Mouse (Mus musculus) CH12.LX (cell line): ENCODE measurements at regions not wholly inside any gene's neighbourhood (a gene's known extent, or its start where the extent isn't known, plus 50 kb on each side); places are given as distances from the start of the nearest gene placed in this dataset.

Experiments
- DNase-seq: peaks from one replicate; pipeline ENCODE4 v3.0.0-alpha.2; 2013; ENCODE audit errors: extremely low read depth
- H3K27ac ChIP-seq: 2 replicates; pipeline ENCODE4 v1.5.1; 2012; ENCODE audit warnings: low read depth, mild to moderate bottlenecking, control low read depth, moderate library complexity; ENCODE audit not compliant: insufficient read depth
- H3K27me3 ChIP-seq: replicated peaks from 2 replicates; pipeline ENCODE3; 2012; ENCODE audit warnings: inconsistent platforms
- H3K36me3 ChIP-seq, 2 experiments: replicated peaks in 1 of 2; 2 replicates each; pipeline versions ENCODE3 to v1.6.1; 2012; ENCODE audit warnings: inconsistent platforms in 1 of 2, low read length in 1 of 2, mild to moderate bottlenecking in 1 of 2, mixed read lengths in 1 of 2, moderate library complexity in 1 of 2; ENCODE audit not compliant: control insufficient read depth in 1 of 2, insufficient read depth in 1 of 2
- H3K4me1 ChIP-seq, 2 experiments: 2 replicates each; pipeline ENCODE4 v1.6.1; 2012; ENCODE audit warnings: inconsistent platforms in 1 of 2, moderate library complexity in 1 of 2; ENCODE audit not compliant: insufficient read depth in 2 of 2, control insufficient read depth in 1 of 2
- H3K4me2 ChIP-seq: 2 replicates; pipeline ENCODE4 v1.6.1; 2012; ENCODE audit warnings: low read depth, mild to moderate bottlenecking, control low read depth; ENCODE audit not compliant: poor library complexity, insufficient read depth, severe bottlenecking
- H3K4me3 ChIP-seq, 3 experiments: fragments of 150-350 bp in 1 of 3; sonication (generic) in 1 of 3; replicated peaks in 1 of 3; 2 replicates each; pipeline versions ENCODE3 to v1.5.1; 2011 to 2012; ENCODE audit warnings: low read depth in 2 of 3, low read length in 2 of 3, mild to moderate bottlenecking in 2 of 3, moderate library complexity in 2 of 3, control low read depth in 1 of 3, improper control_type of control experiment in 1 of 3, inconsistent platforms in 1 of 3, mixed read lengths in 1 of 3; ENCODE audit not compliant: poor library complexity in 1 of 3
- H3K79me2 ChIP-seq: replicated peaks from 2 replicates; pipeline ENCODE4 v1.6.1; 2012; ENCODE audit warnings: mild to moderate bottlenecking, moderate library complexity; ENCODE audit not compliant: control insufficient read depth, poor library complexity, insufficient read depth, severe bottlenecking; ENCODE audit errors: extremely low read depth
- H3K9ac ChIP-seq: 2 replicates; pipeline ENCODE4 v1.6.1; 2012; ENCODE audit warnings: low read depth, mild to moderate bottlenecking, control low read depth, moderate library complexity; ENCODE audit not compliant: insufficient read depth
- H3K9me3 ChIP-seq: replicated peaks from 2 replicates; pipeline ENCODE3; 2012; ENCODE audit warnings: low read length, inconsistent platforms, mixed read lengths
- BHLHE40 ChIP-seq: IDR thresholded peaks from 2 replicates; pipeline ENCODE4 v1.6.1; 2011; ENCODE audit warnings: mild to moderate bottlenecking, low read depth, low read length, improper control_type of control experiment
- CHD1 ChIP-seq: IDR thresholded peaks from 2 replicates; pipeline ENCODE4 v1.6.1; 2012; ENCODE audit warnings: low read depth, low read length, improper control_type of control experiment, inconsistent platforms
- CTCF ChIP-seq, 2 experiments: IDR thresholded peaks in 1 of 2; conservative IDR thresholded peaks in 1 of 2; 2 replicates each; pipeline ENCODE4 v1.5.1; 2011 to 2012; ENCODE audit warnings: low read depth in 2 of 2, low read length in 2 of 2, improper control_type of control experiment in 1 of 2, inconsistent platforms in 1 of 2, mild to moderate bottlenecking in 1 of 2, moderate library complexity in 1 of 2
- E2F4 ChIP-seq: IDR thresholded peaks from 2 replicates; pipeline ENCODE4 v1.6.1; 2011; ENCODE audit warnings: low read depth, low read length, improper control_type of control experiment; ENCODE audit not compliant: insufficient replicate concordance
- ELF1 ChIP-seq: IDR thresholded peaks from 2 replicates; pipeline ENCODE4 v1.6.1; 2014; ENCODE audit warnings: low read depth, mild to moderate bottlenecking, inconsistent platforms, low read length, improper control_type of control experiment
- EP300 ChIP-seq: IDR thresholded peaks from 2 replicates; pipeline ENCODE4 v1.6.1; 2011; ENCODE audit warnings: low read length, improper control_type of control experiment
- GABPA ChIP-seq: IDR thresholded peaks from 2 replicates; pipeline ENCODE4 v1.6.1; 2012; ENCODE audit warnings: low read depth, low read length, improper control_type of control experiment, inconsistent platforms; ENCODE audit not compliant: insufficient replicate concordance
- HCFC1 ChIP-seq: IDR thresholded peaks from 2 replicates; pipeline ENCODE4 v1.6.1; 2012; ENCODE audit warnings: low read depth, mild to moderate bottlenecking, inconsistent platforms, low read length, improper control_type of control experiment
- JUN ChIP-seq: IDR thresholded peaks from 2 replicates; pipeline ENCODE4 v1.6.1; 2011; ENCODE audit warnings: low read depth, mild to moderate bottlenecking, low read length, improper control_type of control experiment, moderate library complexity; ENCODE audit not compliant: insufficient read depth
- JUND ChIP-seq: conservative IDR thresholded peaks from 2 replicates; pipeline ENCODE4 v1.6.1; 2011; ENCODE audit warnings: low read depth, low read length, improper control_type of control experiment
- KAT2A ChIP-seq: IDR thresholded peaks from 2 replicates; pipeline ENCODE4 v1.6.1; 2012; ENCODE audit warnings: low read length, improper control_type of control experiment, inconsistent platforms; ENCODE audit not compliant: insufficient replicate concordance
- MAFK ChIP-seq: IDR thresholded peaks from 2 replicates; pipeline ENCODE4 v1.6.1; 2011; ENCODE audit warnings: low read length, improper control_type of control experiment; ENCODE audit not compliant: insufficient replicate concordance
- MAX ChIP-seq: IDR thresholded peaks from 2 replicates; pipeline ENCODE4 v1.6.1; 2011; ENCODE audit warnings: low read length, improper control_type of control experiment
- MAZ ChIP-seq: IDR thresholded peaks from 2 replicates; pipeline ENCODE4 v1.6.1; 2012; ENCODE audit warnings: low read depth, mild to moderate bottlenecking, inconsistent platforms, low read length, improper control_type of control experiment, moderate library complexity
- MXI1 ChIP-seq: IDR thresholded peaks from 2 replicates; pipeline ENCODE4 v1.6.1; 2011; ENCODE audit warnings: mild to moderate bottlenecking, low read depth, low read length, improper control_type of control experiment
- NRF1 ChIP-seq: IDR thresholded peaks from 2 replicates; pipeline ENCODE4 v1.6.1; 2014; ENCODE audit warnings: low read depth, mild to moderate bottlenecking, inconsistent platforms, low read length, improper control_type of control experiment, moderate library complexity
- PAX5 ChIP-seq: IDR thresholded peaks from 2 replicates; pipeline ENCODE4 v1.6.1; 2012; ENCODE audit warnings: low read length, inconsistent platforms, mixed read lengths
- POLR2A ChIP-seq: IDR thresholded peaks from 2 replicates; pipeline ENCODE4 v1.6.1; 2011; ENCODE audit warnings: low read depth, mild to moderate bottlenecking, improper control_type of control experiment, low read length
- POLR2AphosphoS2 ChIP-seq: IDR thresholded peaks from 2 replicates; pipeline ENCODE4 v1.6.1; 2011; ENCODE audit warnings: low read depth, low read length, improper control_type of control experiment
- RAD21 ChIP-seq: IDR thresholded peaks from 2 replicates; pipeline ENCODE4 v1.6.1; 2011; ENCODE audit warnings: low read depth, mild to moderate bottlenecking, low read length, improper control_type of control experiment, moderate library complexity
- SIN3A ChIP-seq: IDR thresholded peaks from 2 replicates; pipeline ENCODE4 v1.6.1; 2012; ENCODE audit warnings: low read length, improper control_type of control experiment, inconsistent platforms
- TCF12 ChIP-seq: IDR thresholded peaks from 2 replicates; pipeline ENCODE4 v1.6.1; 2014; ENCODE audit warnings: low read depth, mild to moderate bottlenecking, inconsistent platforms, low read length, improper control_type of control experiment
- UBTF ChIP-seq: IDR thresholded peaks from 2 replicates; pipeline ENCODE4 v1.6.1; 2012; ENCODE audit warnings: low read depth, mild to moderate bottlenecking, inconsistent platforms, low read length, improper control_type of control experiment, moderate library complexity
- USF1 ChIP-seq: IDR thresholded peaks from 2 replicates; pipeline ENCODE4 v1.6.1; 2014; ENCODE audit warnings: low read depth, mild to moderate bottlenecking, inconsistent platforms, low read length, improper control_type of control experiment
- ZKSCAN1 ChIP-seq: IDR thresholded peaks from 2 replicates; pipeline ENCODE4 v1.6.1; 2012; ENCODE audit warnings: low read depth, inconsistent platforms, low read length, improper control_type of control experiment, borderline replicate concordance
- dilution Hi-C: fragments of 300-500 bp; cut with MboI; formaldehyde crosslinking; loops from 2 replicates; pipeline ENCODE4 v1.14.3; 2020; ENCODE audit warnings: low sequenced_read_pairs; ENCODE audit not compliant: extremely low pct_unique_long_range_greater_than_20kb, extremely low pct_ligation_motif_present
- in situ Hi-C: fragments of 300-500 bp; cut with MboI; formaldehyde crosslinking; loops from 3 replicates; pipeline ENCODE4 v1.14.3; 2019; ENCODE audit warnings: low sequenced_read_pairs, low pct_ligation_motif_present, low pct_unique_long_range_greater_than_20kb, mixed read lengths

GRCm38 (mm10) chr16:30127015-30127414 lies 62.8 kb downstream of the Hes1 start:
- no peak overlapping the region for H3K27ac ChIP-seq
- H3K4me1 ChIP-seq: no peaks in the 10 kb centered on the region
- dilution Hi-C loops: no loop called here
- no peaks in the 10 kb centered on the region for H3K9me3 ChIP-seq
- H3K4me2 ChIP-seq: no peak overlapping the region
- TF ChIP-seq BHLHE40 (no peak), HCFC1 (no peak), GABPA (no peak), KAT2A (no peak), POLR2A (no peak), CTCF (conservative IDR thresholded peaks at IDR 0.05 in 1 of 2, IDR thresholded peaks at IDR 0.05 in 1 of 2; ENCODE audit: low read depth in 2 of 2, low read length in 2 of 2) (no peak), JUN (no peak), MAFK (no peak), CHD1 (no peak), POLR2AphosphoS2 (no peak), RAD21 (no peak), MXI1 (no peak), USF1 (no peak), E2F4 (no peak), UBTF (no peak), MAZ (no peak), SIN3A (no peak), ELF1 (no peak), JUND (no peak), NRF1 (no peak)
- TF ChIP-seq, all 38 proteins: peak for 0
- H3K79me2 ChIP-seq: no peaks in the 10 kb centered on the region
- no peak for DNase-seq
- in situ Hi-C loops: no loop called here
- H3K27me3 ChIP-seq: peaks cover 12% of the 10 kb centered on the region
- H3K36me3 ChIP-seq: no peaks in the 10 kb centered on the region
- H3K9ac ChIP-seq: no peak overlapping the region
- no peak overlapping the region for H3K4me3 ChIP-seq

- no peak for DNase-seq
- peaks cover 26% of the 10 kb centered on the region for H3K27me3 ChIP-seq
- H3K9me3 ChIP-seq: no peaks in the 10 kb centered on the region
- no peaks in the 10 kb centered on the region for H3K36me3 ChIP-seq
- no peak for TF ChIP-seq MAX
- no peak for TF ChIP-seq UBTF
- no peak for TF ChIP-seq HCFC1
- TF ChIP-seq EP300: no peak
- TF ChIP-seq ZKSCAN1: no peak
- TF ChIP-seq CTCF (conservative IDR thresholded peaks at IDR 0.05 in 1 of 2, IDR thresholded peaks at IDR 0.05 in 1 of 2; ENCODE audit: low read depth in 2 of 2, low read length in 2 of 2): no peak
- no peak for TF ChIP-seq TCF12
- TF ChIP-seq PAX5: no peak
- H3K9ac ChIP-seq: no peak overlapping the region
- H3K4me3 ChIP-seq: no peak overlapping the region
- in situ Hi-C loops (no loop called here), dilution Hi-C loops (no loop called here)
- no peaks in the 10 kb centered on the region for H3K79me2 ChIP-seq
- no peak overlapping the region for H3K27ac ChIP-seq
- no peak overlapping the region for H3K4me2 ChIP-seq
- H3K4me1 ChIP-seq: no peaks in the 10 kb centered on the region
These were observed 64.6 kb downstream of the Hes1 start for GRCm38 (mm10) chr16:30128787-30129186.
